Mouse (Mus musculus) limb, embryonic 14.5 days (tissue): Measurements from ENCODE around the gene Fam178b. TPM values are rescaled to one million over a fixed set of nuclear protein-coding genes. Genes with fewer than 3 reads are reported as not detected.
A peak's percentile ranks its signal among the peaks of the same experiment; 100 is the strongest.

Source experiments
- ATAC-seq: fragments of 200-750 bp; cut with Nextera tagmentation; 2 replicates; pipeline ENCODE4 v1.8.0; 2017; ENCODE audit warnings: low read depth, moderate number of reproducible peaks, moderate TSS enrichment; ENCODE audit not compliant: low FRiP score
- DNase-seq: peaks from one replicate; pipeline ENCODE4 v3.0.0-alpha.2; 2015; ENCODE audit warnings: low spot score
- H3K27ac ChIP-seq: fragments of 300-500 bp; sonication (generic); replicated peaks from 2 replicates; pipeline ENCODE4 v1.5.1; 2014; ENCODE audit warnings: low read depth, mild to moderate bottlenecking, low read length, moderate library complexity, mixed read lengths
- H3K27me3 ChIP-seq: fragments of 300-500 bp; sonication (generic); 2 replicates; pipeline ENCODE4 v1.6.1; 2014; ENCODE audit warnings: low read length, mixed read lengths; ENCODE audit not compliant: control insufficient read depth, insufficient read depth
- H3K36me3 ChIP-seq: fragments of 300-500 bp; sonication (generic); 2 replicates; pipeline ENCODE4 v1.6.1; 2014; ENCODE audit warnings: mild to moderate bottlenecking, low read length, moderate library complexity, mixed read lengths; ENCODE audit not compliant: control insufficient read depth, insufficient read depth
- H3K4me1 ChIP-seq: fragments of 300-500 bp; sonication (generic); 2 replicates; pipeline ENCODE4 v1.6.1; 2014; ENCODE audit warnings: antibody characterized with exemption, low read length, mixed read lengths; ENCODE audit not compliant: control insufficient read depth, insufficient read depth
- H3K4me2 ChIP-seq: fragments of 300-500 bp; sonication (generic); replicated peaks from 2 replicates; pipeline ENCODE4 v1.6.1; 2014; ENCODE audit warnings: low read depth, mild to moderate bottlenecking, low read length, moderate library complexity; ENCODE audit not compliant: severe bottlenecking
- H3K4me3 ChIP-seq: fragments of 300-500 bp; sonication (generic); replicated peaks from 2 replicates; pipeline ENCODE4 v1.5.1; 2014; ENCODE audit warnings: low read length
- H3K9ac ChIP-seq: fragments of 300-500 bp; sonication (generic); 2 replicates; pipeline ENCODE4 v1.6.1; 2014; ENCODE audit warnings: mild to moderate bottlenecking, low read depth, low read length, moderate library complexity; ENCODE audit not compliant: severe bottlenecking
- H3K9me3 ChIP-seq: fragments of 300-500 bp; sonication (generic); 2 replicates; pipeline ENCODE4 v1.6.1; 2016; ENCODE audit warnings: low read length; ENCODE audit not compliant: control insufficient read depth
- POLR2A ChIP-seq: fragments of 200-500 bp; IDR thresholded peaks from 2 replicates; pipeline ENCODE4 v1.8.0; 2012; ENCODE audit warnings: inconsistent platforms, mild to moderate bottlenecking, moderate library complexity, borderline replicate concordance; ENCODE audit not compliant: insufficient read depth, insufficient read length; ENCODE audit errors: extremely low read depth
- WGBS: fragments of 180-500 bp; shearing (Covaris S2); extraction: QIAGEN DNeasy Blood & Tissue Kit; methylation state at CpG from one replicate; pipeline ENCODE4 v1.1.7; 2014; 5-methylcytosine and 5-hydroxymethylcytosine counted together
- microRNA-seq: library from miRNA; unstranded; fragments of <30 nt; microRNA quantifications from one replicate; pipeline ENCODE4, GENCODE M21; 2016
- polyA plus RNA-seq, 2 experiments: library from polyadenylated mRNA; depleted of rRNA in 1 of 2; stranded (reverse) in 1 of 2; unstranded in 1 of 2; fragments of >200 nt; fragmentation: Nextera tagmentation in 1 of 2; extraction: Ambion mirVana in 1 of 2; gene quantifications; 2 replicates each; pipeline versions ENCODE4 v1.2.1 to v1.2.3; 2012 to 2014

Fam178b gene
- polyA plus RNA-seq, 2 experiments = 0.67 to 1.5 TPM

GRCm38 (mm10) chr1:36513718-36514117 lies 169.3 kb downstream of the Fam178b start:
- H3K9me3 ChIP-seq = no peaks in the 10 kb centered on the region
- WGBS = 40% methylated on average over 2 of the region's 2 CpGs
- ATAC-seq = no peak

DNA sequence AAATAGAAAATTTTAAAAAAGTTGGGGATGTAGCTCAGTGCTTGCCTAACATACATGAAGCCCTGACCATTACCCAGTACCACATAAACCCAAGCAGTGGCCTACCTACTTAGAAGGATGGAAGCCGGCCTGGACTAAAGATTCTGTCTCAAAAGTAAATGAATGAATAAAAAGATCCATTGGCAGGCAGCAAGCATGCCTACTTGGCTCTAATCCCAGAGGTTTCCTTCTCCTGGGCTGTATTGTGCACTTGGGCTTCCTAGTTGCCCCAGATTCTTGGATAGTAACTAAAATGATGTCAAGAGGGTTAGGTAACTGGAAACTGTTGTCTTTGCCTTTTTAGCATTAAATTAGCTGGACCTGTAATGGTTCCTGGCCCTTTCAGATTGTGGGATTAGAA lies 169.7 kb downstream of the Fam178b start:
- no peak overlapping the region for H3K27ac ChIP-seq
- no peak for TF ChIP-seq POLR2A
- no peaks in the 10 kb centered on the region for H3K9me3 ChIP-seq
- H3K27me3 ChIP-seq = no peaks in the 10 kb centered on the region
- WGBS = 0% methylated on average over 1 of the region's 1 CpGs
- peak overlapping the region; percentile 84 for H3K9ac ChIP-seq
- H3K4me1 ChIP-seq = peaks cover 19% of the 10 kb centered on the region
- DNase-seq = peak; percentile 38
- H3K4me2 ChIP-seq = peak overlapping the region; percentile 93
- no peak for ATAC-seq
- peaks cover 19% of the 10 kb centered on the region for H3K36me3 ChIP-seq
- H3K4me3 ChIP-seq = peak overlapping the region; percentile 94

More at GRCm38 (mm10) chr1:36513718-36514117, 169.3 kb downstream of the Fam178b start:
- TF ChIP-seq POLR2A = no peak
- H3K9ac ChIP-seq = no peak overlapping the region
- H3K4me3 ChIP-seq = peak overlapping the region; percentile 94
- H3K4me2 ChIP-seq = peak overlapping the region; percentile 93
- peaks cover 22% of the 10 kb centered on the region for H3K36me3 ChIP-seq
- no peak overlapping the region for H3K27ac ChIP-seq
- H3K27me3 ChIP-seq = no peaks in the 10 kb centered on the region
- DNase-seq = peak; percentile 18
- H3K4me1 ChIP-seq = peaks cover 19% of the 10 kb centered on the region

GRCm38 (mm10) chr1:36512966-36513280 lies 170.1 kb downstream of the Fam178b start:
- Histone ChIP-seq H3K4me1 (peaks cover 19% of the 10 kb centered on the region), H3K9ac (peak overlapping the region; percentile 84), H3K27ac (peak overlapping the region; percentile 99), H3K9me3 (no peaks in the 10 kb centered on the region), H3K4me3 (peak overlapping the region; percentile 94), H3K4me2 (peak overlapping the region; percentile 93), H3K27me3 (no peaks in the 10 kb centered on the region), H3K36me3 (peaks cover 18% of the 10 kb centered on the region; the same call in 1 of the 2 replicates)
- DNase-seq = no peak
- 1% methylated on average over 16 of the region's 16 CpGs for WGBS
- no peak for ATAC-seq
- no peak for TF ChIP-seq POLR2A

Small RNA genes within 50 kb of the gene (microRNA-seq; reads per million reads assigned to microRNA genes)
- not detected for gene Gm24133

Other genes with a start within 250 kb of the Fam178b start
- 32.2 and 40.7 TPM in 2 replicates for gene Lman2l, start 237.9 kb downstream of the Fam178b start, polyA plus RNA-seq (2012; rRNA removed)
- 26.7 and 30.7 TPM in 2 replicates for gene Lman2l, start 237.9 kb downstream of the Fam178b start, polyA plus RNA-seq (2014; fragmentation: Nextera tagmentation; extraction: Ambion mirVana)
- 7.3 and 9.4 TPM in 2 replicates for gene Cnnm4, start 211.6 kb downstream of the Fam178b start, polyA plus RNA-seq (2012; rRNA removed)
- gene Cnnm4, start 211.6 kb downstream of the Fam178b start, polyA plus RNA-seq (2014; fragmentation: Nextera tagmentation; extraction: Ambion mirVana) = 13.1 and 15.1 TPM in 2 replicates
- gene Cnnm3, start 171.3 kb downstream of the Fam178b start, polyA plus RNA-seq (2012; rRNA removed) = 22.5 and 25.9 TPM in 2 replicates
- gene Cnnm3, start 171.3 kb downstream of the Fam178b start, polyA plus RNA-seq (2014; fragmentation: Nextera tagmentation; extraction: Ambion mirVana) = 6.4 and 6.8 TPM in 2 replicates
- gene Ankrd23, start 146.3 kb downstream of the Fam178b start, polyA plus RNA-seq (2012; rRNA removed) = 27.4 and 32.8 TPM in 2 replicates
- gene Ankrd23, start 146.3 kb downstream of the Fam178b start, polyA plus RNA-seq (2014; fragmentation: Nextera tagmentation; extraction: Ambion mirVana) = 9.9 and 11.6 TPM in 2 replicates
- 0.47 TPM in 1 of 2 replicates, not detected in the other for gene Gm42417, start 143.8 kb downstream of the Fam178b start, polyA plus RNA-seq (2012; rRNA removed)
- not detected in 2 replicates for gene Gm42417, start 143.8 kb downstream of the Fam178b start, polyA plus RNA-seq (2014; fragmentation: Nextera tagmentation; extraction: Ambion mirVana)
- gene Ankrd39, start 135.7 kb downstream of the Fam178b start, polyA plus RNA-seq (2012; rRNA removed) = 22.4 and 26.2 TPM in 2 replicates
- gene Ankrd39, start 135.7 kb downstream of the Fam178b start, polyA plus RNA-seq (2014; fragmentation: Nextera tagmentation; extraction: Ambion mirVana) = 22.5 and 22.9 TPM in 2 replicates
- 45.9 and 48.5 TPM in 2 replicates for gene Sema4c, start 124.8 kb downstream of the Fam178b start, polyA plus RNA-seq (2012; rRNA removed)
- gene Sema4c, start 124.8 kb downstream of the Fam178b start, polyA plus RNA-seq (2014; fragmentation: Nextera tagmentation; extraction: Ambion mirVana) = 2.0 and 4.0 TPM in 2 replicates
- 291 and 342 TPM in 2 replicates for gene Cox5b, start 8.3 kb upstream of the Fam178b start, polyA plus RNA-seq (2012; rRNA removed)
- gene Cox5b, start 8.3 kb upstream of the Fam178b start, polyA plus RNA-seq (2014; fragmentation: Nextera tagmentation; extraction: Ambion mirVana) = 544 and 588 TPM in 2 replicates
- 0.10 TPM in 1 of 2 replicates, not detected in the other for gene 4933424G06Rik, start 27.0 kb upstream of the Fam178b start, polyA plus RNA-seq (2012; rRNA removed)
- gene 4933424G06Rik, start 27.0 kb upstream of the Fam178b start, polyA plus RNA-seq (2014; fragmentation: Nextera tagmentation; extraction: Ambion mirVana) = not detected in 2 replicates
- gene Actr1b, start 31.2 kb upstream of the Fam178b start, polyA plus RNA-seq (2012; rRNA removed) = 162 and 189 TPM in 2 replicates
- gene Actr1b, start 31.2 kb upstream of the Fam178b start, polyA plus RNA-seq (2014; fragmentation: Nextera tagmentation; extraction: Ambion mirVana) = 85.7 and 93.1 TPM in 2 replicates
- 0.88 and 1.2 TPM in 2 replicates for gene Zap70, start 78.6 kb upstream of the Fam178b start, polyA plus RNA-seq (2012; rRNA removed)
- 0.54 and 0.91 TPM in 2 replicates for gene Zap70, start 78.6 kb upstream of the Fam178b start, polyA plus RNA-seq (2014; fragmentation: Nextera tagmentation; extraction: Ambion mirVana)